Mouse (Mus musculus) ES-Bruce4 (cell line): ENCODE results near the gene Nipsnap3a.

Source experiments
- CTCF ChIP-seq: IDR thresholded peaks from one replicate; pipeline ENCODE4 v1.8.1; 2011; ENCODE audit warnings: low read depth, low read length
- EP300 ChIP-seq: IDR thresholded peaks from 2 replicates; pipeline ENCODE4 v1.6.1; 2011; ENCODE audit warnings: low read depth, low read length; ENCODE audit not compliant: insufficient read depth
- POLR2A ChIP-seq: IDR thresholded peaks from one replicate; pipeline ENCODE4 v1.8.1; 2011; ENCODE audit warnings: low read length; ENCODE audit not compliant: insufficient read depth

GRCm38 (mm10) chr4:52985216-52985615, 3.9 kb upstream of the Nipsnap3a start:
- no peak for TF ChIP-seq EP300
- no peak for TF ChIP-seq POLR2A
- peak; percentile 0 for TF ChIP-seq CTCF
